Mouse (Mus musculus): Measurements from ENCODE around the gene Grb2. TPM values are rescaled to one million over a fixed set of nuclear protein-coding genes. Genes with fewer than 3 reads are reported as not detected.

Gene Grb2
- total RNA-seq, 2 experiments from 2014 or later = 76.5 to 93.9 TPM

GRCm38 (mm10) chr11:115635484-115635883 lies 72.9 kb downstream of the Grb2 start:
- DNase-seq = no peak
- intact Hi-C loops (cut with DNase I; ENCODE audit: low total_unique reads) = no loop called here

GRCm38 (mm10) chr11:115635041-115635440 lies 73.4 kb downstream of the Grb2 start:
- no peak for DNase-seq
- intact Hi-C loops (cut with DNase I; ENCODE audit: low total_unique reads) = no loop called here

GRCm38 (mm10) chr11:115634109-115634508 lies 74.3 kb downstream of the Grb2 start:
- intact Hi-C loops (cut with DNase I; ENCODE audit: low total_unique reads) = no loop called here
- no peak for DNase-seq

- DNase-seq = no peak
- intact Hi-C loops (cut with DNase I; ENCODE audit: low total_unique reads) = no loop called here
Observed at GRCm38 (mm10) chr11:115632862-115633261, 75.5 kb downstream of the Grb2 start.

- no peak for DNase-seq
Observed at GRCm38 (mm10) chr11:115632247-115632646, 76.2 kb downstream of the Grb2 start.

GRCm38 (mm10) chr11:115631505-115631890 lies 76.9 kb downstream of the Grb2 start:
- intact Hi-C loops (cut with DNase I; ENCODE audit: low total_unique reads) = no loop called here
- DNase-seq = no peak

More at GRCm38 (mm10) chr11:115632247-115632646, 76.2 kb downstream of the Grb2 start:
- intact Hi-C loops (cut with DNase I; ENCODE audit: low total_unique reads) = no loop called here

GRCm38 (mm10) chr11:115630532-115631504 lies 77.6 kb downstream of the Grb2 start:
- intact Hi-C loops (cut with DNase I; ENCODE audit: low total_unique reads) = no loop called here
- DNase-seq = no peak

GRCm38 (mm10) chr11:115629734-115630531 lies 78.5 kb downstream of the Grb2 start:
- no peak for DNase-seq
- intact Hi-C loops (cut with DNase I; ENCODE audit: low total_unique reads) = no loop called here

GRCm38 (mm10) chr11:115628465-115629101 lies 79.8 kb downstream of the Grb2 start:
- no peak for DNase-seq
- intact Hi-C loops (cut with DNase I; ENCODE audit: low total_unique reads) = no loop called here

- peak; percentile 99 for DNase-seq
- intact Hi-C loops (cut with DNase I; ENCODE audit: low total_unique reads) = no loop called here
Observed at GRCm38 (mm10) chr11:115627705-115628464, 80.5 kb downstream of the Grb2 start, which contains the start of gene Slc25a19. Gene Slc25a19, minus strand, starts transcription at chr11:115628295.

- no peak for DNase-seq
- intact Hi-C loops (cut with DNase I; ENCODE audit: low total_unique reads) = no loop called here
Observed at GRCm38 (mm10) chr11:115626824-115627616, 81.4 kb downstream of the Grb2 start.

GRCm38 (mm10) chr11:115625877-115626276 lies 82.5 kb downstream of the Grb2 start:
- intact Hi-C loops (cut with DNase I; ENCODE audit: low total_unique reads) = no loop called here
- DNase-seq = peak; percentile 58

GRCm38 (mm10) chr11:115623487-115624070 lies 84.8 kb downstream of the Grb2 start:
- DNase-seq = no peak
- intact Hi-C loops (cut with DNase I; ENCODE audit: low total_unique reads) = no loop called here

GRCm38 (mm10) chr11:115619949-115620348 lies 88.4 kb downstream of the Grb2 start:
- intact Hi-C loops (cut with DNase I; ENCODE audit: low total_unique reads) = no loop called here
- no peak for DNase-seq

GRCm38 (mm10) chr11:115618732-115619516 lies 89.5 kb downstream of the Grb2 start:
- no peak for DNase-seq
- intact Hi-C loops (cut with DNase I; ENCODE audit: low total_unique reads) = no loop called here

GRCm38 (mm10) chr11:115618001-115618400 lies 90.4 kb downstream of the Grb2 start:
- intact Hi-C loops (cut with DNase I; ENCODE audit: low total_unique reads) = no loop called here
- DNase-seq = no peak

GRCm38 (mm10) chr11:115616893-115617292 lies 91.5 kb downstream of the Grb2 start:
- no peak for DNase-seq
- intact Hi-C loops (cut with DNase I; ENCODE audit: low total_unique reads) = no loop called here

Measured in gastrocnemius, postnatal 14 days (tissue).